Mouse (Mus musculus) urinary bladder, postnatal 14 days (tissue): ENCODE data around the gene Cyyr1.
A peak's percentile ranks its signal among the peaks of the same experiment; 100 is the strongest.

Source experiments
- DNase-seq: peaks from one replicate; pipeline ENCODE4 v3.0.0; 2021; ENCODE audit warnings: low spot score

Cyyr1 gene

GRCm38 (mm10) chr16:85455043-85455442, 98.2 kb downstream of the Cyyr1 start:
- DNase-seq, result no peak

- no peak for DNase-seq
Measured at GRCm38 (mm10) chr16:85446306-85446705, 106.9 kb downstream of the Cyyr1 start.

GRCm38 (mm10) chr16:85445801-85446200, 107.4 kb downstream of the Cyyr1 start:
- DNase-seq, result peak; percentile 19

- no peak for DNase-seq
Measured at GRCm38 (mm10) chr16:85435427-85435826, 117.8 kb downstream of the Cyyr1 start.

- no peak for DNase-seq
Measured at GRCm38 (mm10) chr16:85429173-85429572, 124.0 kb downstream of the Cyyr1 start.

GRCm38 (mm10) chr16:85422889-85423288, 130.3 kb downstream of the Cyyr1 start:
- DNase-seq, result no peak

- no peak for DNase-seq
Measured at GRCm38 (mm10) chr16:85415415-85415814, 137.8 kb downstream of the Cyyr1 start.

- DNase-seq, result no peak
Measured at GRCm38 (mm10) chr16:85393430-85393948, 159.7 kb downstream of the Cyyr1 start.

GRCm38 (mm10) chr16:85386801-85387200, 166.4 kb downstream of the Cyyr1 start:
- no peak for DNase-seq
